Mouse (Mus musculus) erythroblast, adult 5-6 weeks (primary cell): ENCODE measurements around the gene Nme3. TPM values are rescaled to one million over a fixed set of nuclear protein-coding genes. Genes with fewer than 3 reads are reported as not detected.

Source experiments
- ATAC-seq: replicated peaks from 2 replicates; pipeline ENCODE4 v1.8.0; 2016; ENCODE audit warnings: moderate number of reproducible peaks, mild to moderate bottlenecking, moderate TSS enrichment, inconsistent platforms; ENCODE audit not compliant: poor library complexity, low FRiP score, severe bottlenecking
- total RNA-seq, 2 experiments: library from RNA; stranded (forward) in 1 of 2; stranded (reverse) in 1 of 2; fragments of 150-400 nt in 1 of 2; fragments of 200-764, 138-1000 nt in 1 of 2; gene quantifications; 2 replicates each; pipeline versions ENCODE4 v1.2.3 to v1.2.4; 2015 to 2017; ENCODE audit warnings: low replicate concordance in 2 of 2

Gene Nme3
- total RNA-seq, 2 experiments from 2014 or later: 18.3 to 29.1 TPM

DNA sequence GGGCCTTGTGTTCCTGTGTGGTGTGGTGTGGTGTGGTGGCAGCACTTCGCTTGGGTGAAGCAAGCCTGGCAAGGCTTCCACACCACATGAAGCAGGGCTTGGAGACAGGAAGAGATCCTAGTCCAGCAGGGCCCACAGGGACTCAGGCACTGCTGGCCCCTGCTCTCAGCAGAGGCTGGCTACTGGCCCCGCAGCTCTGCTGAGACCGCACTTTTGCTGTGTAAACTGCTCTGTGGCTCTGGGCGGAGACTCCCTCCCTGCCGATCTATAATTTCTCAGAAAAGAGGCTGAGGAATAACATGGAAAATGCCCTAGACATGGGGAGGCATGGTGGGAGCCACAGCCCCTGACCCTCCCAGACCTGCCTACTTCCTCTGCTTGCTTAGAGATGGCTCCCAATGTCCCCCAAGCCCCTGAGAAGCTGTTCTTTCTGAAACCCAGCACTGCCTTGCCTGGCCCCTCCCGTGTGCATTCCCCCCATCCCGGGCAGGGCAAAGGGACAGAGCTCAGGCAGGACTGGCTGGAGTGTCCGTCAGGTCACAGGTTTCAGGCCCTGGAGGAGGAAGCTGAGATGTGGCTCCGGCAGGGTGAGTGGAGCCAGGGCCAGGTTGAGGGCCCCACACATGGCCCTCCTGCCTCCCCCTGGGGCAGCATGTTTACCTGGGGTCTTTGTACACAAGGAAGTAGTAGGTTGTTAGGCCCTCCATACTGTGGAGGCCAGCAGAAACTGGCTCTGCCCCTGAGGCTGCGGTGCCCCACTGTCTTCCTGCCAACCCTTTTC, 18.8 kb upstream of the Nme3 start:
- ATAC-seq: no peak

DNA sequence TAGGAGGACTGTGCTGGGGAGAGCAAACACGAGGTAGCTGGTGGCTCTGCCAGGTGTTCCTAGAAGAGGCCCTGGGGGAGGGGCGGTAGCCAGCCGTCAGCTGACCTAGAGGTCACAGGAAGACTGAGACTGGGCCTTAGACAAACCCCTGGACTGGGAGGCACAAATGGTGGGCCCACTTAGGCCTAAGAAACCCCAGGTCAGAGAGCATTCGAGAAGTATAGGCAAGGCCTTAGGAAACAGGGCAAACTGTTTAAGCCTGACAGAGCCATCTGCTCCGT, 18.2 kb upstream of the Nme3 start:
- ATAC-seq: no peak

DNA sequence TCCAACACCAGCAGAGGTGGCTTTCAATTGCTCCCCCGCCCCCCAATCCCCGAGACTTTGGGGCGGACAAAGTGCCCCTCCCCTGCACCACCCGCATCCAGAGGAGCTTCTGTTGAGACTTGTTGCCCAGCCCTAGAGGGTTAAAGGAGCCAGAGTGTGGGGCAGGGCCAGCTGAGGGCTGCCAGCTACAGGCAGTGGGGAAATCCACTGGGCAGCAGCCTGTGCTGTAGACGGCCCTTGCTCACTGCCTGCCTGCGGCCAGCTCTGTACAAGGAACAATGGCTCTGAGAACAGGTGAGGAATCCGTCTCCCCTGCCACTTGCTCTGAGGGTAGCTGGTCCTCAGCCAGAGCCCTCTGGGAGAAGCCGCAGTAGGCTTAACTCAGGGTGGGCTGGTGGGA, 17.8 kb upstream of the Nme3 start:
- no peak for ATAC-seq

DNA sequence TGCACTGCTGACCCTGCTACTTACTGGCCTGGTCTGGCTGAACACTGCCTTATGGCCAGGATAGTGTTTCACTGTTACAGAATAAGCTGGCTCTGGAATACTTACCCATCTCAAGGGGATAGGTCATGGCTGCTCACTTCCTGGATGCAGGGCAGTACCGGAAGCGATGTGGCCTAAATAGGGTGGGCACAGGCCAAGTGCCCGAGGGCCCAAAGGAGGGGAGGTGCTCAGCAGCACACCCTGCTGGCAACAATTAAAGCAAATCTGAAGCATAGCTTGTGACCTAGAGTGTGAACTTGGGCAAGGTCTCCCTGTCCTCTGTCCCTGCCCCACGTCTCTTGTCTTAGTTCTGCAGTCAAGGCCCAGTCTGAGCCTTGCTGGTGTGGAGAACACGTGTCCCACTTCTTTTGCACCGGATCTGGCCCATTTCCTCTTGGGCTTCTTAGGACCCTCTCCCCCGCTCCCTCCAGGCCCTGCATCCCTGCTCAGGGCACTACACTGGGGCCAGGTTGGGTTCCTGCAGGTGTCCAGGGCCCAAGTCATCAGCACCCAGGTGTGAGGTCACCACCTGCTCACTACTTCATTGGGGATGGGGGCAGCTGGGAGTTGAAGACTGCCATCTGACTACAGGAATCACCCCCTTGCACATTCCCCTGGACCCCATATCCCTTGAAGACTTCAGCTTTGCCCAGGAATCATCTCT, 14.4 kb upstream of the Nme3 start:
- peak; percentile 20; the same call in 1 of the 2 replicates for ATAC-seq

DNA sequence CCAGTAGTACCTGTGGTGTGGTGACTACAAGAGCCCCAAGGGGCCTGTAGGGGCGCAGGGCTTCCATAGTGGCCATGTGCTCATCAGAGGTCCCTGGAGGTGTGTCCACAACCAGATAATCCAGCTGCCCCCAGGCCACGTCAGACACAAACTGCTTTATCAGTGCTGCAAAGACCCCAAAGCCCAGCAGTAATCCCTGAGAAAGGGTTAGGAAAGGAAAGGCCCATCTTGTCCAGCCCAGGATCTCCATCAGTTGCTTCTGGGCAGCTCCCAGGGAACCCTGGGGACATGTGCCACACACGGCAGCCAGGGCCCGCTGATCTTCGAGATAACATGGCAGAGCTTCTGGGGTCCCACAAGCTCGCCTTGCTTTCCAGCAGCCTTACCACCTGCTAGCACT, 11.9 kb upstream of the Nme3 start:
- ATAC-seq: no peak

DNA sequence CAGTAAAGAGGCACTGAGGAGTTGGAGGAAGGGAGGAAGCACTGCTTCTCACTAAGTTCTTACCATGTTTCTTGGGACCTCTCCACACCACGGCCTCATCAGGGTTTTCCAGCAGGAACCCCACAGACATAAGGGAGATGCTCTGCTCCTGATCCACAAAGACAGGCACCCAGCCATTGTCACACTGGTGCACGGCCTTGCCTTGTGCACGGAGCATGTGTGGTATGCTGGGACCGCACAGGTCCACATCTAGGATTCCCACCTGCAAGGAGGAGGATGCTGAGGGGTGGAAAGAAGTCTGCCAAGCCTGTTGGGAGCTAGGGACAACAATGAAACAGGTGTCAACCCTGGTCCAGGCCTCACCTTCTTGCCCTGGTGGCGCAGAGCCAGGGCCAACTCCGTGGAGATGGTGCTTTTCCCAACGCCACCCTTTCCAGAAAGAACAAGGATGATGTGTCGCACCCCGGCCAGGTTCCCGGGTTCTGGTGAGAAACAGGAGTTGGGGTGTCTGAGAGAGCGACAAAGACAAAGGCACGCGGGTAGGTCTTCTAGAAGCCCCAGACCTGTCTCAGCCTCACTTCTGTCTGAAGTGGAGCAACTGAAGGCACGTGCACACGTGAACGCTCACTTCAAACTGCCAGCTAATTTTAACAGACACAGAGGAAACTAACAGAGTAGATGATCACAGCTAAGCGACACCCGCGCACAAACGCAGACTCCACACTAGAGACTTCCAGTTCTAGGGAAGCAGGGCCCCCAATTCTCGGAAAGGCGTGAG, 10.8 kb upstream of the Nme3 start:
- no peak for ATAC-seq

DNA sequence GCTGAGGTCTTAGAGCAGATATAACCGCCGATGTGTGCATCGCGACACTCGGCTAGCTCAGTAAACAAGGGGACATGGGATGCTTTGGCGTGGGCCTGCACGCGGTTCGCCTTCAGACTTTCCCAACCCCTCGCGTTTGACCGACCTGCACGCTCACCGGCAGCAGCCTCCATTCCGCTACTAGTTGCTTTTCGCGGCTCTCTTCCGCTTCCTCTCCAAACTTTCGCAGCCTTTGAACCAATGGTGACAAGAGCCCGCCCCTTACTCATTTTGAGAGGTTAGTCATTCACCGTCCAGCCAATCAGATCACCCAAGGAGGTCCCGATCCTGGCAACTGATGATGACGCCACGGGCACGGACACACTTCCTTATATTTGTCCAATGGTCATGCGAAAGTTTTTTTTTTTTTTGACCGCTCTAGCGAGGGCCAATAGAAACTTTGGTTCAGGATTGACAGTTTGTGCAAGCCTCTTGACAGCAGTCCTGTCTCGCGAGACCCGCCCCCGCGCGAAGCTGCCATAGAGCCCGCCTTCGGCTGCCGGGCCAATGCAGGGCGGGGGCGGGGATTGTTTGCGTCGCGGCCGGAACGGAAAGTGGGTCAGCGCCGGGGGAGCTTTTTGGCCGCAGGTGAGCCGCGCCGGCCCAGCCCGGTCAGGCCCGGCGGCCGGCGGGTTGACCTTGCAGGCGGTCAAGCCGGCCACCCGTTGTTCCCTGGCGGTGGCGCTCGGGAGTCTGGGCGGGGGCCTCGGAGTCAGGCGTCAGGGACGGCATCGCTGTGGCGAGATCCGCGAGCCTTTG, 10.0 kb upstream of the Nme3 start, which contains the start of the genes Nubp2 and Spsb3:
Nubp2 (minus strand) TSS at position 216 of the 798 bp plus-strand sequence.
Spsb3 (plus strand) TSS at position 510 of the 798 bp plus-strand sequence.
- ATAC-seq: peak; percentile 88

DNA sequence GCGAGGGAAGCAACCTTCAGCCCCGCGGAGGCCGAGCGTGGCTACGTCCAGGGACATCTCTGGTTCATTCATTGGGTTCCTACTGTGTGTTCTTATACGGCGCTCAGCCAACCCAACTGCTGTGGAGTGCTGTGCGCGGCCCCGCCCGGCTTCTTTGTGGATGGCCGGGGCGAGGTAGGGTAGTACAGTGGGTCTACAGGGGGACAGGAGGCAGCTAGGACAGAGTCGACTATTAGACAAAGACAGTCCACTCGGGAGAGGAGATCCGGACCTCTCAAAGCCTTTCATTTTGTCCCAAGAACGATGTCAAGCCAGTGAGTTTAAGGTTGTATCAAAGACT, 9.4 kb upstream of the Nme3 start:
- ATAC-seq: peak; percentile 34

DNA sequence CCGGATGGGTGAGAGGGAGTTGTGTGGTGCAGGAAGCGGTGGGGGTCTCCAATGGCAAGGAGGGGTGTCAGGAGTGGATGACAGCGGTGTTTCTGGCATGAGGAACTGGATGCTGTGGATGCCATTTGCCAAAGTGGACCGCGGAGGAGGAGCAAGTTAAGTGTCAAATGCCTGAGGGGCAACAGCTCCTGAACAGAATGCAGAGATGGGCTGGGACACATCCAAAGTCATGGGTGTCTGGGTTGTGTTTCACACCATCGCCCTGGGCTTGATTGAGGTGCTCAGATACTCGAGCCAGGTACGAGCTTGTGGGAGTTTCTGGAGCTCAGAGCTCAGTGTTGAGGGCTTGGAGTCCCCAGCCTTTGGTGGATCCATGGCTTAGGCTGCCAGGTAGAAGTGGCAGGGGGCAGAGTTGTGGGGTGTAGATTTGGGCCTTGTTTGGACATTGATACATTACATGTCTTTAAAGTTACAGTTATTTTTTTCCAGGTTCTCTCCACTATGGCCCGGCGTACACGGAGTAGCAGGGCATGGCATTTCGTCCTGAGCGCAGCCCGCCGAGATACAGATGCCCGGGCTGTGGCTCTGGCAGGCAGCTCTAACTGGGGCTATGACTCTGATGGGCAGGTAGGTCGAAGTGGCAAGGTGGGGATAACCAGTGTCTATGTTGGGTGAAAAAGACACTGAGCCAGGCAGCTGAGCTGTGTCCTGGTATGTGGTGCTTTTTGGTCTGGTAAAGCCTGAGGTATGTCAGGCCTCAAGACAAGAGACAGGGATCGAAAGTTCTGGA, 8.8 kb upstream of the Nme3 start:
- peak; percentile 16 for ATAC-seq

DNA sequence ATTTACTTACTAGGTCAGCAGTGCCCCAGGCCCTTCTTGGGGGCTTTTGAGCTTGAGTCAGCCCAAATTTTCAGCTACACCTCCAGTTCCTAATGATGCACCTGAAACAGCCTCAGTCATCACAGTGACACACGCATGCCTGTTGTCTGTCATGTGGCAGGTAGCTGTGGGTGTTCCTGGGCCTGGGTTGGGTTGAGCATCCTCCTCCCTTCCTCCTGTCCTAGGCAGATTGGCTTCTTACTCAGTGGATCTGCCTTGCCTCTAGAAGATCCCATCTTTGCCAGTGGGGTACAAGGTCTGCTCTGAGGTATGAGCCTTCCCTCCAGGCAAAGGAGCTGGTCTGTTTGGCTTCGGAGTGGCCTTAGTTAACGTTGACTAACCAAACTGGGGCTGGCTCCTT, 7.4 kb upstream of the Nme3 start:
- no peak for ATAC-seq

DNA sequence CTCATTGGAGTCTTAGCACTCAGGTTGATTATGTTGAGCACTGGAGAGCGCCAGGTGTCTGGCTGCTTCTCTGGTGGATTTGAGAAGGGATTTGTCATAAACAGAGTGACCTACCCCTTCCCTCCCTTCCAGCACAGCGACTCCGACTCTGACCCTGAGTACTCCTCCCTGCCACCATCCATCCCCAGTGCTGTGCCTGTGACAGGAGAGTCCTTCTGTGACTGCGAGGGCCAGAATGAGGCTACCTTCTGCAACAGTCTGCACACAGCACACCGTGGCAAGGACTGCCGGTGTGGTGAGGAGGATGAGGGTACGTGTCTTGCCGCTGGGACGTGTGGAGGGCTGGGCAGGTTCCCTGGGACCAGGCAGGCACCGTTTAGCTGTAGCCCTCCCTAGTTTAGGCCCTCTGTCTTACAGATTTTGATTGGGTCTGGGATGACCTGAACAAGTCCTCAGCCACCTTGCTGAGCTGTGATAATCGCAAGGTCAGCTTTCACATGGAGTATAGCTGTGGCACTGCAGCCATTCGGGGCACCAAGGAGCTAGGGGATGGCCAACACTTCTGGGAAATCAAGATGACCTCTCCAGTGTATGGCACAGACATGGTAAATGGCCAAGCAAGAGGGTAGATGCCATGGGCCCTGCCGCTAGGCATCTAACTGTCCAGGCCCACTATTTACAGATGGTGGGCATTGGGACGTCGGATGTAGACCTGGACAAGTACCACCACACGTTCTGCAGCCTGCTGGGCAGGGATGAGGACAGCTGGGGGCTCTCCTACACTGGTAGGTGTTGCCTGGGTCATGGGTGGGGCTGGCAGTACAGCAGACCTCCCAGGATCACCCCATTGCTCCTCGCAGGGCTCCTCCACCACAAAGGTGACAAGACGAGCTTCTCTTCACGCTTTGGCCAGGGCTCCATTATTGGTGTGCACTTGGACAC, 5.9 kb upstream of the Nme3 start:
- no peak for ATAC-seq

DNA sequence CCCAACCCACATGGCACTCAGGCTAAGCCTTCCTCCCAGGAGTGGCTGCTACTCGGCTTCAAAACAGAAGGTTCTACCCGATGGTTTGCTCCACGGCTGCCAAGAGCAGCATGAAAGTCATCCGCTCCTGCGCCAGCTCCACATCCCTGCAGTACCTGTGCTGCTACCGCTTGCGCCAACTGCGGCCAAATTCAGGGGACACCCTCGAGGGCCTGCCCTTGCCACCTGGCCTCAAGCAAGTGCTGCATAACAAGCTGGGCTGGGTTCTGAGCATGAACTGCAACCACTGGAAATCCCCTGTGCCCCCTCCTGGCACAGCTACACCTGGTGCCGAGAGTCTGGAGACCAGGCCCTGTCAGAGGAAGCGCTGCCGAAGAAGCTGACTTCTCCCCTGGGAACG, 5.0 kb upstream of the Nme3 start:
- no peak for ATAC-seq

DNA sequence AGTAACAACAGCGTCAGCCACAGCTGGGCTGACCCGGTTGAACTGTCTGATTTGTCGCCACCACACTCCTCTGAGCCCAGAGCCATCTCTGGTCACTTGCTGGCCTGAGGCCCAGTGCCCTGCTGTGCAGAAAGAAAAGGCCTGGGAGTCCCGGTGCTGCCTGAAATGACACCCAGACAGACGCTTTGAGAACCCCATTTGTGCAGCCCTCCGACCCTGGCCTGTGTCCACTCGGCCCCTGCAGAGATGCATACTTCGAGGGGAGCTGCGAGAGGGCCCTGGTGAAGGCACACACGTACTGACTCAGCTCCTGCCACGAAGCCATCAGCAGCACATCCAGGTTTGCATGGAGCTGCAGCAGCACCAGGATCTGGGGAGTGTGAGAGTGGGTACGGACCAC, 3.5 kb upstream of the Nme3 start:
- no peak for ATAC-seq

DNA sequence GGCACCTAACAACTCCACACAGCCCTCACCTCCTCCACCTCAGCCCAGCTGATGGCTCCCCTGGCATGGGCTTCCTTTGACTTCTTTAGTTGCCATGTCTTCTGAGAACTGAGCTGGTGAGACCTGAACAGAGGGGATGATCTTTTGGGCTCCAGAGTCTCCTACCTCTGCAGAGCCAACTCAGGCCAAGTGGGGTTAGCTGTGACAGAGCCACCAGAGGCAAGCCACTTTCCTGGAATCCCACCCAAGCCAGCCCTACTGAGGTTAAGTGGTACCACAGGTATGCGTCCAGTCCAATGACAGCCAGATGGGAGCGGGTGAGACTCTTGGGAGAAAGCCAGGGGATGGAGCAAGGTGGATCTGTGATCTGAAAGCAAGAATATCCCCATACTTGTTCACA, 3.0 kb upstream of the Nme3 start:
- no peak for ATAC-seq

DNA sequence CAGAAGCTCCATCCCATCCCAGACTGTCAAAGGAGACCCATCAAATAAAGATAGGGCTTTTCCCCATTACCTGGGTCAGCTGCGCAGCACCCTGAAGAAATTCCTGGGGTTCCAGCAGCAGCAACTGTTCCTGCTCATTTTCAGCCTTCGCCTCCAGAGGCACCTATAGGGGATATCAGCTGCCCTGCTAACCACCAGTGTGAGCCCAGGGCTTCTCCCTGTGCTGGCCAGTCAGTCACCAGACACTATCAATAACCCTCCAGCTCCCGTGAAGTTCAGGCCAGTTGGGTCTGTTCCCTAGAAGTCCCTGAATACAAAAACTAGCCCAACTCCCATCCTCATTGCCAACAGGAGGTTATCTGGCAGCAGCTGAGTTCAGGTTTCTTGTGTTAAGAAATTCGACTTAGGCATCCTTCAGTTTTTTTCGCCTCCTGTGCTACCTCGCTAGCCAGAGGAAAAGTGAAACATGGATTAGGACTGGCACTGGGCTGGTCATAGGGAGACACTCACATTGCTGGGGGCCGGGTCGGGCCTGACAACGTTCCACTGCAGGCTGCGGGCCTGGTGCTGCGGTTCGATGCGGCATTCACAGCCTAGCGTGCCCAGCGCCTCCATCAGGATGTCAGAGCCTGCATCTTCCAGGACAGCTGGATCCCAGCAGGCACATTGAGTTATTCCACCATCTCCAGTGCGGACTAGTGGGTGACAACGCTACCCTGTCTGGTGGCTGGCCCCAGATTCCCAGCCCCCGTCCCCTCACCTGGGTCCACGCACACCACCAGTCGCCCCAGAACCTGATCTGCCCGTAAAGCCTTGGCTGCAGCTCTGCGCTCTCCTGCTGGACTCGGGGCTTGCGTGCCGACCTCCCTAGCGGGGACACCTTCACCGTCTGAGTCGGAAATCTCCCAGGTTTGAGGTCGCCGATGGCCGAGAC, 2.0 kb upstream of the Nme3 start:
- peak; percentile 29 for ATAC-seq

DNA sequence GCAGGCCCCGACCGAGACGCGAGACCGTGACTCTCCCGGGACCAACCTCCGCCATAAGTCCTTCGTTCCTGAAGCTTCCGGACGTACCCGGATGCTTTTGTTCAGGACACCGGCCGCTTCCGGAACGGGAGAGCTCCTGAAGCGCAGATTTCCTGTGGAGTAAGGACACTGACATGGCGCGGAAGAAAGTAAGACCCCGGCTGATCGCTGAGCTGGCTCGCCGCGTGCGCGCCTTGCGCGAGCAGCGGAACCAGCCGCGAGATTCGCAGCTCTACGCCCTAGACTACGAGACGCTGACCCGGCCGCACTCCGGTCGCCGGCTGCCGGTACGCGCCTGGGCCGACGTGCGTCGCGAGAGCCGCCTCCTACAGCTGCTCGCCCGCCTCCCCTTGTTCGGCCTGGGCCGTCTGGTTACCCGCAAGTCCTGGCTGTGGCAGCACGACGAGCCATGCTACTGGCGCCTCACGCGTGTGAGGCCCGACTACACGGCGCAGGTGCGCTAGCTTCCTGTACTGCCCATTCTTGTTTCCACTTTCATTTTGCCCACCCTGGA, 1.2 kb upstream of the Nme3 start, which contains the start of the genes Eme2 and Mrps34:
Eme2 (minus strand) TSS at position 93 of the 553 bp plus-strand sequence.
Mrps34 (plus strand) TSS at position 122 of the 553 bp plus-strand sequence.
- ATAC-seq: peak; percentile 34
